Mouse (Mus musculus) olfactory bulb, adult 2 months (tissue): Measurements from ENCODE around the gene 4930519P11Rik.

ENCODE experiments used
- CTCF ChIP-seq: fragments of 200-500 bp; IDR thresholded peaks from 2 replicates; pipeline ENCODE4 v1.5.1; 2012; ENCODE audit warnings: low read depth, mild to moderate bottlenecking, low read length, moderate library complexity; ENCODE audit not compliant: insufficient read depth
- POLR2A ChIP-seq: fragments of 200-500 bp; IDR thresholded peaks from 2 replicates; pipeline ENCODE4 v1.6.1; 2012; ENCODE audit warnings: mild to moderate bottlenecking, low read depth, low read length, moderate library complexity; ENCODE audit not compliant: insufficient read depth

- TF ChIP-seq POLR2A, result no peak
- TF ChIP-seq CTCF, result no peak
These were observed 38.1 kb upstream of the 4930519P11Rik start, which contains the start of gene Chmp4b for GRCm38 (mm10) chr2:154651363-154651762.
